Mouse (Mus musculus) bone marrow macrophage, adult 2 months (primary cell): ENCODE measurements around the gene Tjp2.

ENCODE experiments used
- CTCF ChIP-seq: IDR thresholded peaks from 2 replicates; pipeline ENCODE4 v1.5.1; 2012; ENCODE audit warnings: low read depth, mild to moderate bottlenecking, low read length, moderate library complexity
- POLR2A ChIP-seq: IDR thresholded peaks from 2 replicates; pipeline ENCODE4 v1.6.1; 2012; ENCODE audit warnings: mild to moderate bottlenecking, low read depth, low read length, borderline replicate concordance

- TF ChIP-seq CTCF (no peak), POLR2A (no peak)
Observed at GRCm38 (mm10) chr19:24217851-24218250, 7.0 kb downstream of the Tjp2 start.
